Mouse (Mus musculus) heart, adult 2 months (tissue): ENCODE results near the gene Scamp4. TPM values are rescaled to one million over a fixed set of nuclear protein-coding genes. Genes with fewer than 3 reads are reported as not detected.

ENCODE experiments used
- DNase-seq, 2 experiments: peaks; one replicate each; pipeline ENCODE4 v3.0.0; 2021
- H3K27ac ChIP-seq: fragments of 200-600 bp; 2 replicates; pipeline ENCODE4 v1.8.1; 2022
- H3K27me3 ChIP-seq: fragments of 200-500 bp; 2 replicates; pipeline ENCODE4 v1.6.1; 2012; ENCODE audit warnings: mild to moderate bottlenecking, low read length, inconsistent platforms, mixed read lengths; ENCODE audit not compliant: control insufficient read depth, insufficient read depth
- H3K36me3 ChIP-seq: fragments of 200-500 bp; 2 replicates; pipeline ENCODE4 v1.6.1; 2012; ENCODE audit warnings: low read length, inconsistent platforms; ENCODE audit not compliant: control insufficient read depth, insufficient read depth
- H3K4me1 ChIP-seq: fragments of 200-500 bp; 2 replicates; pipeline ENCODE4 v1.6.1; 2011; ENCODE audit warnings: low read length; ENCODE audit not compliant: control insufficient read depth, insufficient read depth
- H3K4me3 ChIP-seq: fragments of 200-600 bp; 2 replicates; pipeline ENCODE4 v1.8.1; 2022
- H3K79me2 ChIP-seq: fragments of 200-500 bp; replicated peaks from 2 replicates; pipeline ENCODE4 v1.6.1; 2012; ENCODE audit warnings: mild to moderate bottlenecking, inconsistent platforms, low read length, moderate library complexity, mixed read lengths; ENCODE audit not compliant: control insufficient read depth, insufficient read depth
- H3K9ac ChIP-seq: fragments of 200-500 bp; 2 replicates; pipeline ENCODE4 v1.6.1; 2012; ENCODE audit warnings: low read depth, mild to moderate bottlenecking, control low read depth, inconsistent platforms, low read length, mixed read lengths
- CTCF ChIP-seq: fragments of 200-600 bp; IDR thresholded peaks from 2 replicates; pipeline ENCODE4 v1.8.1; 2022; ENCODE audit warnings: antibody characterized with exemption, mild to moderate bottlenecking, moderate library complexity
- EP300 ChIP-seq: fragments of 200-500 bp; IDR thresholded peaks from 2 replicates; pipeline ENCODE4 v1.6.1; 2011; ENCODE audit warnings: low read depth, low read length, control low read depth; ENCODE audit not compliant: insufficient read depth
- POLR2A ChIP-seq: fragments of 200-500 bp; IDR thresholded peaks from 2 replicates; pipeline ENCODE4 v1.6.1; 2011; ENCODE audit warnings: mild to moderate bottlenecking, low read depth, low read length, control low read depth; ENCODE audit not compliant: insufficient read depth
- WGBS: fragments of 180-500 bp; shearing (Covaris S2); methylation state at CpG from one replicate; pipeline ENCODE4 v1.1.7; 2018; 5-methylcytosine and 5-hydroxymethylcytosine counted together
- intact Hi-C: fragments of 180-260 bp; cut with DNase I; formaldehyde crosslinking; loops from one replicate; pipeline ENCODE4 v1.15.1; 2025
- polyA plus RNA-seq: library from polyadenylated mRNA; depleted of rRNA; stranded (reverse); fragments of >200 nt; gene quantifications from 2 replicates; pipeline ENCODE4 v1.2.3, GENCODE M21; 2012
- total RNA-seq, 2 experiments: library from RNA; stranded (reverse); gene quantifications; 2 replicates each; pipeline ENCODE4 v1.2.3; 2021

Scamp4 gene
- total and polyA plus RNA-seq, 3 experiments: 20.8 to 58.9 (median 26.9) TPM

DNA sequence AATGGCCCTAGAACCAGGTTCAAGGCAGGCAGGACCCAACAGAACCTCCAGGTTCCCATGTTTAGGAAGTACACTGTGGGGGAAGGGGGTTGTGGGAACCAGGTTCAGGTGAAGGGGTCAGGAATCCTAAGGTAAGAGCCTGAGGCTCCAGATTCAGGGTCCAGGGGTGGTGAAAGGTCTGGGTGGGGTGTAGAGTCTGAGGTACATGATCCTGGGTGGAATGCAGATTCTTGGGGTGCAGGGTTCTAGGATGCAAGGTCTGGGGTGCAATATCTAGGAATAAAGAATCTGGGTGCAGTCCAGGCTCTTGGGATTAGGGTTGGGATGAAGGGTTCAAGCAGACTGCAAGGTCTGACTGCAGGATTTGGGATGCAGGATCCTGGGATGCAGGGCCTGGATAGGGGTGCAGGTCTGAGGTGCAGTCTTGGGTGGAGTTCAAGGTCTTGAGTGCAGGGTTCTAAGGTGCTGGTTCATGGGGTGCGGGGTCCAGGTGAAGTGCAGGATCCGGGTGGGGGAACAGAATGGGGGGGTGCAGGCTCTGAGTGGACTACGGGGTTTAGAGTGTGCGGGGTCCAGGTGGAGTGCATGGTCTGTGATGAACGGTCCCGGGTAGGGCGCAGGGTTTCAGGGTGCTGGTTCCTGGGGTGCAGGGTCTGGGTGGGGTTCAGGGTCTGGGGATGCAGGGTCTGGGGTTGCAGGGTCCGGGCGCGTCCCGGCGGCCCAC lies 52.9 kb downstream of the Scamp4 start:
- intact Hi-C loops: loop anchor here (2.0 kb wide), 2 partner anchors 23 to 31 kb away; no protein-coding TSS in a partner anchor
- TF ChIP-seq CTCF (no peak), EP300 (no peak), POLR2A (no peak)
- 6% methylated on average over 12 of the region's 12 CpGs for WGBS
- Histone ChIP-seq H3K79me2 (no peaks in the 10 kb centered on the region; the same call in none of the 2 replicates), H3K4me1 (peaks cover 8% of the 10 kb centered on the region), H3K9ac (peak overlapping the region; percentile 94), H3K4me3 (peak overlapping the region; percentile 73), H3K27me3 (no peaks in the 10 kb centered on the region), H3K36me3 (no peaks in the 10 kb centered on the region), H3K27ac (peak overlapping the region; percentile 61; the same call in 1 of the 2 replicates)
- DNase-seq: no peak

DNA sequence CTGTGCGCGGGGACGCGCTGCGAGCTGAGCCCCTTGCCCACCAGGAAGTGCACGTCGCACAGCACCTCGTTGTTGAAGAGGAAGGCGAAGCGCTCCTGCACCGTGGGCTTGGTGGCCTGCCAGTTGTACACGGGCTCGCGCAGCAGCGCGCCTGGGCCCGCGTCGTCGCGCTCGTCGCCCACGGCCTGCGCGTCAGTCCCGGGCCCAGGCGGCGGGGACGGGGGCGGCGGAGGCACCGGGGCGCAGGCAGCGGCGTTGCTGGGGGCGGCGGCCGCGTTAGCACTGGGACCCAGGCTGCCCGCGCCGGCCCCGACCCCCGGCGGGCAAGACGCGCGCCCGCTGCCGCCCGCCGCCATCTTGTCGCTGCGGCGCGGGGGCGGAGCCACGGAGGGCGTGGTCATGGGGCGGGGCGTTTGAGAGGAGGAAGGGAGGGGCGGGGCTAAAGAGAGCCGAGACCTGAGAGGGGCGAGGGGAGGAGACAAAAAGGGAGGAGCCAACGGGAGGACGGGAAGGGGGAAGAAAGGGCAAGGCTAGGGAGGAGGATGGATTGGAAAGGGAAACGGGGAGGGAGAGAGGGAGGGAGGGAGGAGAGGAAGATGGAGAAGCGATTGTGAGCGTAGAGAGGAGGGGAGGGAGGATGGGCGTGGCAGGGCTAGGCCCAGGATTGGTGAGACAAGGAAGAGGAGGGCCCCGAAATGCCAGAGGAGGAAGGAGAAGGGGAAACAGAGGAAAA lies 53.6 kb downstream of the Scamp4 start:
- peak overlapping the region; percentile 94 for H3K9ac ChIP-seq
- DNase-seq: peak; percentile 95 to 97
- peak overlapping the region; percentile 73 for H3K4me3 ChIP-seq
- TF ChIP-seq CTCF: no peak
- TF ChIP-seq POLR2A: peak; percentile 69
- peak; percentile 70; the same call in 1 of the 2 replicates for TF ChIP-seq EP300
- H3K79me2 ChIP-seq: no peaks in the 10 kb centered on the region; the same call in 1 of the 2 replicates
- no peaks in the 10 kb centered on the region for H3K27me3 ChIP-seq
- intact Hi-C loops: no loop called here
- under 1% methylated on average over 70 of the region's 72 CpGs for WGBS
- H3K36me3 ChIP-seq: no peaks in the 10 kb centered on the region
- H3K27ac ChIP-seq: peak overlapping the region; percentile 81
- H3K4me1 ChIP-seq: peaks cover 10% of the 10 kb centered on the region

GRCm38 (mm10) chr10:80656863-80657623 lies 54.4 kb downstream of the Scamp4 start, which contains the start of gene Btbd2:
TSS of gene Btbd2 (minus strand) at chr10:80657071.
- H3K9ac ChIP-seq: peak within 1 kb of the TSS; percentile 94
- H3K36me3 ChIP-seq: no peaks in the 10 kb centered on the region
- no peaks in the 10 kb centered on the region for H3K27me3 ChIP-seq
- TF ChIP-seq CTCF (no peak), EP300 (no peak), POLR2A (no peak)
- no peak for DNase-seq
- peaks cover 10% of the 10 kb centered on the region for H3K4me1 ChIP-seq
- H3K27ac ChIP-seq: peak within 1 kb of the TSS; percentile 81
- whole genome bisulfite sequencing: 37% methylated on average over 15 of the region's 15 CpGs
- H3K4me3 ChIP-seq: peak within 1 kb of the TSS; percentile 73
- intact Hi-C loops: no loop called here
- H3K79me2 ChIP-seq: no peaks in the 10 kb centered on the region; the same call in 1 of the 2 replicates

GRCm38 (mm10) chr10:80658194-80658840 lies 55.6 kb downstream of the Scamp4 start:
- DNase-seq: no peak
- TF ChIP-seq CTCF (no peak), POLR2A (no peak), EP300 (no peak)
- 88% methylated on average over 14 of the region's 14 CpGs for WGBS
- no peaks in the 10 kb centered on the region; the same call in 1 of the 2 replicates for H3K79me2 ChIP-seq
- intact Hi-C loops: loop anchor here (2.0 kb wide), 2 partner anchors 16 to 80 kb away; no protein-coding TSS in a partner anchor
- no peaks in the 10 kb centered on the region for H3K27me3 ChIP-seq
- peaks cover 10% of the 10 kb centered on the region for H3K4me1 ChIP-seq
- H3K27ac ChIP-seq: no peak overlapping the region
- no peaks in the 10 kb centered on the region for H3K36me3 ChIP-seq
- H3K9ac ChIP-seq: no peak overlapping the region
- H3K4me3 ChIP-seq: no peak overlapping the region

- WGBS: 69% methylated on average over 4 of the region's 4 CpGs
- H3K36me3 ChIP-seq: no peaks in the 10 kb centered on the region
- peaks cover 13% of the 10 kb centered on the region for H3K4me1 ChIP-seq
- no peaks in the 10 kb centered on the region; the same call in 1 of the 2 replicates for H3K79me2 ChIP-seq
- H3K9ac ChIP-seq: peak overlapping the region; percentile 59
- peak in 1 of 2 experiments; percentile 39 for DNase-seq
- no peak overlapping the region for H3K4me3 ChIP-seq
- TF ChIP-seq EP300 (no peak), CTCF (no peak), POLR2A (no peak)
- no peaks in the 10 kb centered on the region for H3K27me3 ChIP-seq
- no peak overlapping the region for H3K27ac ChIP-seq
- intact Hi-C loops: loop anchor here (1.0 to 2.0 kb wide), 3 partner anchors 16 to 80 kb away; no protein-coding TSS in a partner anchor
Observed at GRCm38 (mm10) chr10:80658841-80659202, 56.1 kb downstream of the Scamp4 start.
